Comparison of ENCODE assay signal across 11 mouse cellular contexts in genomic region chr19:41663506-41664242, GRCm38 (mm10).
DNase-seq lines count a peak whose midpoint lies in the region; ATAC-seq lines count a peak whose summit lies in the region.
"Had no signal": no experiment of that assay in that cellular context is flagged by ENCODE, and none has a peak within 500 bp of the region (broad histone marks: within the 10 kb centered on the region; RNA-seq: fewer than 3 reads in every experiment).

No protein-coding gene starts in this region.

- H3K4me3 ChIP-seq in hindbrain, embryonic 11.5 days (ENCODE audit: low read depth, low read length), result no peak overlapping the region
- no peak overlapping the region for H3K4me3 ChIP-seq in neural tube, embryonic 13.5 days
- H3K4me3 ChIP-seq: heart, embryonic 15.5 days; kidney, embryonic 15.5 days had no signal

- H3K27ac ChIP-seq in hindbrain, embryonic 11.5 days (ENCODE audit: low read depth, low read length), result no peak overlapping the region
- H3K27ac ChIP-seq in neural tube, embryonic 13.5 days (replicated peaks), result peak overlapping the region; percentile 85
- H3K27ac ChIP-seq: heart, embryonic 15.5 days; kidney, embryonic 15.5 days; macrophage had no signal

- peaks cover 10% of the 10 kb centered on the region for H3K4me1 ChIP-seq in hindbrain, embryonic 11.5 days (replicated peaks; ENCODE audit: control insufficient read depth, insufficient read depth, low read length)
- H3K4me1 ChIP-seq in neural tube, embryonic 13.5 days (replicated peaks), result peaks cover 82% of the 10 kb centered on the region
- H3K4me1 ChIP-seq: heart, embryonic 15.5 days had no signal

- ATAC-seq in hindbrain, embryonic 11.5 days (ENCODE audit: low FRiP score), result peak; percentile 18; the same call in 1 of the 2 replicates
- peak; percentile 34; the same call in 1 of the 2 replicates for ATAC-seq in neural tube, embryonic 13.5 days (ENCODE audit: low read depth)

- peak; percentile 33 to 43 for DNase-seq in heart, postnatal 14 days
- no peak for DNase-seq in heart, postnatal 4 days
- DNase-seq in adrenal gland, adult (ENCODE audit: inconsistent age in 2 of 2, low spot score in 1 of 2), result peak; percentile 82 to 84
- no peak for DNase-seq in hindbrain, embryonic 11.5 days (ENCODE audit: low spot score)
- no peak for DNase-seq in B cell, adult 2 months
- no peak for DNase-seq in liver
- DNase-seq in layer of hippocampus, postnatal 25 days (ENCODE audit: extremely low spot score in 1 of 2, low spot score in 1 of 2), result no peak

- H3K4me2 ChIP-seq in hindbrain, embryonic 11.5 days (replicated peaks; ENCODE audit: low read depth, low read length), result no peak overlapping the region
- H3K4me2 ChIP-seq in neural tube, embryonic 13.5 days, result no peak overlapping the region
- H3K4me2 ChIP-seq: heart, embryonic 15.5 days; kidney, embryonic 15.5 days had no signal

- no peak overlapping the region for H3K9ac ChIP-seq in hindbrain, embryonic 11.5 days (ENCODE audit: low read depth, low read length)
- peak overlapping the region; percentile 45 for H3K9ac ChIP-seq in neural tube, embryonic 13.5 days
- H3K9ac ChIP-seq: heart, embryonic 15.5 days; kidney, embryonic 15.5 days had no signal

- peaks cover 34% of the 10 kb centered on the region for H3K27me3 ChIP-seq in hindbrain, embryonic 11.5 days (ENCODE audit: control insufficient read depth, insufficient read depth, low read length)
- H3K27me3 ChIP-seq in neural tube, embryonic 13.5 days, result peaks cover 34% of the 10 kb centered on the region

- H3K9me3 ChIP-seq in hindbrain, embryonic 11.5 days (ENCODE audit: control insufficient read depth, low read length), result no peaks in the 10 kb centered on the region
- no peaks in the 10 kb centered on the region for H3K9me3 ChIP-seq in neural tube, embryonic 13.5 days
- H3K9me3 ChIP-seq: heart, embryonic 15.5 days; kidney, embryonic 15.5 days had no signal

- 8% methylated on average over 13 of the region's 13 CpGs for WGBS in hindbrain, embryonic 11.5 days
- 9% methylated on average over 13 of the region's 13 CpGs for WGBS in neural tube, embryonic 13.5 days

- no peaks in the 10 kb centered on the region for H3K36me3 ChIP-seq in hindbrain, embryonic 11.5 days (ENCODE audit: control insufficient read depth, insufficient read depth, low read length)
- H3K36me3 ChIP-seq in neural tube, embryonic 13.5 days, result no peaks in the 10 kb centered on the region
- H3K36me3 ChIP-seq: heart, embryonic 15.5 days; kidney, embryonic 15.5 days had no signal

- intact Hi-C loops in heart, postnatal 14 days (cut with DNase I), result no loop called here

Comparison
In these comparisons a context has a peak if more than half of its experiments do, and no peak if none do; other contexts are left out.
1. DNase-seq: peak in heart, postnatal 14 days (2 of 2) and adrenal gland, adult (2 of 2); none in heart, postnatal 4 days (single experiment), hindbrain, embryonic 11.5 days (single experiment), B cell, adult 2 months (0 of 2), liver (single experiment) and layer of hippocampus, postnatal 25 days (0 of 2).